Mouse (Mus musculus): ENCODE results near the gene Tnpo1.
"Not testable (repeated sequence)": the region's sequence is repeated elsewhere in the genome, so short reads cannot be mapped to it uniquely, and the experiment has no call there.

Tnpo1 gene

DNA sequence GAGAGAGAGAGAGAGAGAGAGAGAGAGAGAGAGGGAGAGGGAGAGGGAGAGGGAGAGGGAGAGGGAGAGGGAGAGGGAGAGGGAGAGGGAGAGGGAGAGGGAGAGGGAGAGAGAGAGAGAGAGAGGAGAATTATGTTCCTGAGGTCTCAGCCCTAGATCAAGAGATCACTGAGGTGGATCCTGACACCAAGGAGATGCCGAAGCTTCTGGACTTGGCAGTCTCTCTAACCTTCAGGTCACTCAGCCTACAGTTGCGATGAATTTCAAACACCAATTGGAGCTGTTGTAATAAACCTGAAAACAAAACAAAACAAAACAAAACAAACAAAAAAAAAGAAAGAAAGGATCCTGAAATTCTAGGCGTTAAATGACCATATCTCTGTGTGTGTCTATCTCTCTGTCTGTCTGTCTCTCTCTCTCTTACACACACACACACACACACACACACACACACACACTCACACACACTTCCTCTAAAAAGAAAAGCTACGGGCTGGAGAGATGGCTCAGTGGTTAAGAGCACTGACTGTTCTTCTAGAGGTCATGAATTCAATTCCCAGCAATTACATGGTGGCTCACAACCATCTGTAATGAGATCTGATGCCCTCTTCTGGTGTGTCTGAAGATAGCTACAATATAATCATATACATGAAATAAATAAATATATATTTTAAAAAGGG lies 109.1 kb downstream of the Tnpo1 start:
- not testable (repeated sequence) for DNase-seq

DNA sequence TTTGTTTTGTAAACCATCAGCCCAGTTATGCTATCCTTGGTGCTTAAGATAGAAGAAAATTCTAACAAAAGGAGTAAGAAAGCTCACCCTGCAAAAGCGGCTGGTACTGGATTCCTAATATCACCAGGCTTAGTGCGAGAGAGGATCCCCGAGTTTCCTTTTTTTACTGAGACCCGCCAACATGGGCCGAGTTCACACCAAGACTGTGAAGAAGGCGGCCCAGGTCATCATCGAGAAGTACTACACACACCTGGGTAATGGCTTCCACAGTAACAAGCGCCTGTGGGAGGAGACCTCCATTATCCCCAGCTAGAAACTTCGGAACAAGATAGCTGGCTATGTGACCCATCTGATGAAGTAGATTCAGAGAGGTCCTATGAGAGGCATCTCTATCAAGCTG lies 109.6 kb downstream of the Tnpo1 start:
- no peak for DNase-seq

DNA sequence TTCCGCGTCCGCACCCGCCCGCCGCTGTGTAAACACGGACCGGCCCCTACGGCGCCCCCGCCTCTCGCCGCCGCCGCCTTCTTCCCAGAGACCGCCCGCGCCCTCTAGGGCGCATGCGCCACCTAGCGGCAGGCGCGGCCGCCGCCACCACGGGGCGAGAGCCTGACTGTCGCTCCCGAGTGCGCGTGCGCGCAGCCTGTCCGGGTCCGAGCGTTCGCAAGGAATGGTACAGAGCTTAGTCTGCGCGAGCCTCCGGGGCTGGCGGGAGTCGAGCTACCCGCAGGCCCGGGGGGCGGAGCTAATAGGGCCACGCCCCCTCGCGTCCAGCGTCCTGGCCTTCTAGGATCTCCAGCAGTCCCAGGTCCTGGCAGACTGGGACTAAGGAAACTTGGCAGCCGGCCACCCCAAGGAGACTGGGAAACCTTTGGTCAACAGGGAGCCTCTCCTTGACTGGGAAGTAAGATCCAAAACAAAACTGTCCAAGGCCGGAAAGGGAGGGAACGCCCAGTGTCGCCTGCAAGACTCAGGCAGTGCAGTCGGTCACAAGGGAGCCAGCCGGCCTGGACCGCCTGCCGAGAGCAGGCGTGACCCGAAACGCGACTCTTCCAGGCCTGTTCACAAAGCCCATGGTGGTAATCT lies 110.9 kb downstream of the Tnpo1 start, which contains the start of gene Fcho2:
Fcho2 (minus strand) TSS at position 303 of the 639 bp plus-strand sequence.
- peak; percentile 96 for DNase-seq

DNA sequence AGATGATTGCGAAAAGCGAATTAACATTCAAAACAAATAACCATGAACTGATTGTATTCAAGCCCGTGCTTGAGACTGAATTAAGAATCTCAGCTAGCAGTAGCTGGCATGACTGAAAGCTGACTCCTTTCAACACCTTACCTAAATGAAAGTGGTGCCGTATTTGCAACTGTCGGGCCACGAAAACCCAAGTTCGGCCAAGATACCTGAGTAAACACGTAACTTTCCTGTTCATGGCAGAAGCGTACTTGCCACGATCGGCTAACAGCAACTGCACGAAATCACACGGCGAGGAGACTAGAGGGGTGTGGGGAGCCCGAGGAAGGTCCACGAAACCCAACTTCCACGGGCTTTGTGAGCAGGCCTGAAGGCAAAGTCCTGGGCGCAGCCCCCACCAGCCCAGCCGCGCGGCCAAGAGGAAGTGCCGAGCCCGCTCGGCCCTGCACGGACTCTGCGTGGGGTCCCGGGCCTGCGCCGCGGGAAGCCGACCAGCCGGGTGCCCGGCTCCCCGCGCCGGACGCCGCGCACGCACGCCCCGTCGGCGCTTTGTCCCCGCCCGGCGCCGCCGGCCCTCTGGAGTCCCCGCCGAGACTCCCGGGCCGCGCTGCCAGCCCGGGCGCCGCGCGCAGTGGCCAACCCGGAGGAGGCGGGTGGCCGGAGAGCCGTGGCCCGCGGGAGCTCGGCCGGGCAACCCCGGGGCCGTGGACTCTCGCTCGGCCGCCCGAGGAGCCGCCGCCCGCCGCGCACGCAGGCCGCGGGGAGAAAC lies 111.7 kb downstream of the Tnpo1 start:
- DNase-seq, result peak; percentile 55

DNA sequence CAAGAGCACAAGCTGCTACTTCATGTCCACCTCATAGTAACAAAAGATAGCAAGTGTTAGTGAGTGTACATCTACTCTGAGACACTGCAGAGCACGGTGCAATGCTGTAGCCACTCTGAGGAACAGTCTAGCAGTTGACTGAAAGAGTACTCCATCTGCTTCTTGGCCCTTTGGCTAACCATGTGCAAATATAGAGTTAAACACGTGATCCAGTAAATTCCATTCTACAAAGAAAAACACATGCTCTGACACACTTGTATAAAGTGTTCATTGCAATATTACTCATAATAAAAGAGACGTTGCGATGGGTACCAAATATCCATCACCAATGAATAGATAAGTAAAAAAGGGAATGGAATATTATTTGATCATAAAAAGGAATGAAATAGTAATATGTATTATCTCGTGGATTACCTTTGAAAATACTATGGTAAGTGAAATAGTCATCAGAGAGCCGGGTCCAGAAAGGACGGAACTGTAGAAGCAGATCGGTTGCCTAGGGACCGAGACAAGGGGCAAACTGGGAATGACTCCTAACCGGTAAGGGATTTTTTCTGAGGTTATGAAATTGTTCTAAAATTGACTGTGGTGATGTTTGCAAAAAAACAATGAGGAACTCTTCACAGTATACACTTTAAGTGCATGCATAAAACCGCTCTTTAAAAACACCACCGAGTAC lies 112.4 kb downstream of the Tnpo1 start:
- DNase-seq, result no peak

DNA sequence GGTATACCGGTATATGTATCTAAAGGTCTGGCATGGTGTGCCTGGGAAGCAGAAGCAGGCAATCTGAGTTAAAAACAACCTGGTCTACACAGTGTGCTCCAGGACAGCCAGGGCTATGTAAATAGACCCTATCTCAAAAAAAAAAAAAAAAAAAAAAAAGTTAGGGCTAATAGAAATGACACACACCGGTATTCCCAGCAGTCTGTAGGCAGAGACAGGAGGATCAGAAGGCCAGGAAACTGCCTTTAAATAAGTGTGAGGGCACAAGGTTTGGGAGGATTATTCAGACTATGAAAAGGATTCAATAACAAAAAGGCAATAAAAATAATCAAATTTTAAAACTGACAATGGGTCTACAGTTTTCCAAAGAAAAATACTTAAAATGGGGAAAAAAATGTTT lies 113.0 kb downstream of the Tnpo1 start:
- DNase-seq, result no peak

DNA sequence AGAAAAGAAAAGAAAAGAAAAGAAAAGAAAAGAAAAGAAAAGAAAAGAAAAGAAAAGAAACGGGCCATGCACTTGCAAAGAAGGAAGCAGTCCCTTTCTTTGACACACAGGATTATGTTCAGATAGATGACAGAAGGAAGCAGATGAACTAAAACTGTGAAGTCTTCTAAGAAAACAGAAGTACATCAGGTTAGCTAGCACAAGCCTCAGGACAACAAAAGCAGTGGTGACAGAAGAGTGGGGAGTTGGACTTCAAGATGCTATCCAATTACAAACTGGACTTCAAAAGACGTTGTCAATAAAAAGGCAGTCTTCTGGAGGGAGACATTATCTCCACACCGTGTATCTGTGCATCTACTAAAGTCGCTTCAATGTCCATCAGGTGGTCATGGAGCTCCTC lies 113.9 kb downstream of the Tnpo1 start:
- DNase-seq, result no peak

DNA sequence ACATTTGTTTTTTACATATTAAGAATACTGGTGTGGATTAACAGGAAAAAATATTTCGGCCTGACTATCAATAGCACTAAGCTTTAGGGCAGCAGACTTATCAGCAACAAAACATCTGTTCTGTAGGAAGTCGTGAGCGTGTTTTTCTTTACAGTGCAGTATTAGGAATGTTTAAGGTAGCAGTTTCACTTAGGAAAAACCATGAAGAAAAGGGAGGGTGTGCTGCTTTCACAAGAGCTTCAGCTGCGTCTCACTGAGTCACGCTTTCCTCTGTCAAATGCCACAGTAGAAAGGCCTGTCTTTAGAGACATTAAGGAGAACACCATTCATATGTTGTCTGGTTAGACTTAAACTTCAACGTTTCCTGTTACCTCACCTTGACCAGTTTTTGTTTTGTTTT lies 116.0 kb downstream of the Tnpo1 start:
- no peak for DNase-seq

DNA sequence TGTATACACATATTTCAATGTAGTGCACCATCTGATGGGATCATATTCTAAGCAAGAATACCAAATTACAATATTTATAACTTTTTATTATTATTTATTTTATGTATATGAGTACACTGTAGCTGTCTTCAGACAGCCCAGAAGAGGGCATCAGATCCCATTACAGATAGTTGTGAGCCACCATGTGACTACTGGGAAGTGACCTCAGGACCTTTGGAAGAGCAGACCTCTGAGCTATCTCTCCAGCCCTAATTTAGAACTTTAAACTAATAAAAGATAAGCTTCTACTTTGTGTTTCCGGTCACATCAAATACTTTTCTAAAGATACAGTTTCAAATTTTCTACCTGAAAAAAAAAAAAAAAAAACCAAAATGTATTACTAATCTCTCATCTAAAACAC lies 117.1 kb downstream of the Tnpo1 start:
- no peak for DNase-seq

DNA sequence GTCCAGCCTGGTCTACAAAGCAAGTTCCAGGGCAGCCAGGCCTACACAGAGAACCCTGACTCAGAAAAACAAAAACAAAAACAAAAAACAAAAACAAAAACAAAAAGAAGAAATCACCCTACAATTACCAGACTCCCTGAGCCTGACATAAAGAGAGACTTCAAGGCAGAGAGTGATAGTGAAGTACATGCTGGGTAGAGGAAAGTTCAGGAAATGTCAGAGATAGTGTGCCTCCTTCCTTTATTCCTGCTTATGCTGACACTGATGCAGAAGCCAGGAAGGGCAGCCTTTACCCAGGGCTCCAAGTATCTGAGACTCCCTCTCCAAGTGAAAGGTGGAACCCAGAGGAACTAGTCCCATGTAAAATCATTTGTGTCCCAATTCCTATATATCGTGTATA lies 121.7 kb downstream of the Tnpo1 start:
- no peak for DNase-seq

DNA sequence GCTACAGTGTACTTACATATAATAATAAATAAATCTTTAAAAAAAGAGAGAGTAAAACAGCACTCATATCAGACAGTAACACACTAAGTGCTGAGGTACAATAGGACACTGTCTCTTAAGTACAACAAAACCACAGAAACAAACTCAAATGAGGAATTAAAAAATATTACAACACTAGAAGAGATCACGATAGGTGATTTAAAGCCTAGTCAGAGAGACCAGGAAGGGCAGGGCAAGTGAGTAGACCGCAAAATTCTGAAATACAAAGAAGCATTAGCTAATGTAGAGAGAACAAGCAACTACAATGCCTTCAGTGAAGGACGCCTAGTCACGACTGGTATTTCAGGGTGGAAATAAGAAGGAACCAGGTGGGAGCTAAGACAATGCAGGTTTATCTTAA lies 122.5 kb downstream of the Tnpo1 start:
- DNase-seq, result no peak

DNA sequence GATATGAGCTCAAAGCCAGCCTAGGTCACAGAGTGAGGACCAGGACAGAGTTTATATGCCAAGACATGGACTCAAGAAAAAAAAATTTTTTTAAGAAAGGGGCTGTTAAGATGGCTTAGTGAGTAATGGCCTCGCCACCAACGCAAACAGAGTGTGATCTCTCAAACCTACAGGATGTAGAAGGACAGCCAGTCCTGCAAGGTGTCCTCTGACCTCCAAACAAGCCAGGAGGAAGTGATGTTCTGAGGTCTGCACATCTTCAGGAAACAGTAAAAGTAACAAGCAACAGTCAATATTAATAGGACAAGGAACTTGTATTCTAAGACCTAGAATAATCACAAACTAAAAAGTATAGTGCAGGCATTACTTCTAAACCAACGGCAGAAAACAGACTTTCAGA lies 123.2 kb downstream of the Tnpo1 start:
- DNase-seq, result no peak

DNA sequence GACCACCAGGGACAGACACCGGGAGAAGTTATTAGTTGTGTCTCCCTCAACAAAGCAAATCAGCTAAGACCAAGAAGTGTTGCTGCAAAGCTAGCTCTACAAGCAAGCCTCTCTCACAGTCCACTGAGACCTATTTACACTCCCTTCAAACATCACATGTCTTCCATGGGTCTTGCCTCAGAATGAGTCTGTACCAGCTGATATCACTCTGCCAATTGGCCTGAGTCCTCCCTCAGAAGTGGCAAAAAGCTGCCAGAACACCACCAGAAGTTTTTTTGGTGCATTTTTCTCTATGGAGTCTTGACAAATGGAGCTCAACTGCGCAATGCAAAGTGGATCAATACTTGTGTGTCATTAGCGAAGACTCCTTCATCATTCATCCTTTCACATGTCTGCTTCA lies 130.7 kb downstream of the Tnpo1 start:
- DNase-seq, result no peak

DNA sequence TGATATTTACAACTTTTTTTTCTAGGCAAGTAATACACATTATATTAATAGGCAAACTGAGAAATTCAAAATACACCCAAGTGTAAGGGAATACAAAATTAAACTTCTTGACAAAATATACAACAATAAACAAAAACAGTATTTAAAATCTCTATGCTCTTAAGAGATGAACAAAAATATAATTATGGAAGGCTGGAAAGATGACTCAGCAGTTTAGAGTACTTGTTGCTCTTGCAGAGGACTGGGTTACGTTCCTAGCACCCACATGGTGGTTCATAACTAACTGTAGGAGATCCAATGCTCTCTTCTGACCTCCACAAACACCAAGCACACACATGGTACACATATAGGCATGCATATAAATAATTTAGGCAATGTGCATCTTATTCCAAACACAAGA lies 133.3 kb downstream of the Tnpo1 start:
- no peak for DNase-seq

DNA sequence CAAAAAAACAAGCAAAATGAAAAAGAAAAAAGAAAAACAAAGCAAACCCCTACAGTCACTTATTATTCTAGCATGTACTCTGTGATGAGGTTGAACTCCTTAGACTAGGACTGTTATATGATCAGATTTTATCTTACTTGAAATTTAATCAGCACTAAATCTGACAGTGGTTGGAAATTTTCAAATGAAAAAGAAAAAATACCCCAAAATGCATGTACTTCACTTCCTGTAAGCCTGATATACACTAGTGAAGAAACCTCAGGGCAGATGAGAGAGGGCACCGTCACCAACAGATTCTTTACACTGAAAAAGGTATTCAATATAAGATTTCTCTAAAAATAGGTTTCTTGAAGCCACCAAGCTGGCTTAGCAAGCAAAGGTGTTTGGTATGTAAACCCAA lies 134.5 kb downstream of the Tnpo1 start:
- no peak for DNase-seq
